Mouse (Mus musculus): ENCODE measurements around the gene Clstn3.

- TF ChIP-seq GATA1 (IDR thresholded peaks at IDR 0.05; ENCODE audit: borderline replicate concordance, low read length) (no peak), FLI1 (IDR thresholded peaks at IDR 0.05; ENCODE audit: low read length) (no peak)
These were observed 34.2 kb downstream of the Clstn3 start for GRCm38 (mm10) chr6:124430379-124430778.

Measured in megakaryocyte, embryonic 14.5 days (primary cell).